Mouse (Mus musculus) neural tube, embryonic 12.5 days (tissue): Measurements from ENCODE around the gene Slc7a6. TPM values are rescaled to one million over a fixed set of nuclear protein-coding genes. Genes with fewer than 3 reads are reported as not detected.

ENCODE experiments used
- ATAC-seq: fragments of 200-750 bp; cut with Nextera tagmentation; 2 replicates; pipeline ENCODE4 v1.8.0; 2017; ENCODE audit warnings: low read depth, mild to moderate bottlenecking, moderate TSS enrichment, moderate library complexity; ENCODE audit not compliant: low FRiP score
- H3K27ac ChIP-seq: fragments of 300-500 bp; sonication (generic); 2 replicates; pipeline ENCODE4 v1.5.1; 2016
- H3K27me3 ChIP-seq: fragments of 300-500 bp; sonication (generic); replicated peaks from 2 replicates; pipeline ENCODE4 v1.6.1; 2016; ENCODE audit warnings: mild to moderate bottlenecking
- H3K36me3 ChIP-seq: fragments of 300-500 bp; sonication (generic); 2 replicates; pipeline ENCODE4 v1.6.1; 2016; ENCODE audit warnings: mild to moderate bottlenecking
- H3K4me1 ChIP-seq: fragments of 300-500 bp; sonication (generic); 2 replicates; pipeline ENCODE4 v1.6.1; 2016
- H3K4me2 ChIP-seq: fragments of 300-500 bp; sonication (generic); replicated peaks from 2 replicates; pipeline ENCODE4 v1.6.1; 2016; ENCODE audit warnings: mild to moderate bottlenecking
- H3K4me3 ChIP-seq: fragments of 300-500 bp; sonication (generic); 2 replicates; pipeline ENCODE4 v1.5.1; 2016
- H3K9ac ChIP-seq: fragments of 300-500 bp; sonication (generic); 2 replicates; pipeline ENCODE4 v1.6.1; 2016; ENCODE audit warnings: mild to moderate bottlenecking
- H3K9me3 ChIP-seq: fragments of 300-500 bp; sonication (generic); 2 replicates; pipeline ENCODE4 v1.6.1; 2016; ENCODE audit warnings: mild to moderate bottlenecking
- WGBS: fragments of 180-500 bp; shearing (Covaris S2); methylation state at CpG from one replicate; pipeline ENCODE4 v1.1.7; 2016; 5-methylcytosine and 5-hydroxymethylcytosine counted together
- polyA plus RNA-seq: library from polyadenylated mRNA; unstranded; fragments of >200 nt; fragmentation: Nextera tagmentation; extraction: Ambion mirVana; gene quantifications from 2 replicates; pipeline ENCODE4 v1.2.1, GENCODE M21; 2016

The Slc7a6 gene
- 71.2 and 73.9 TPM in 2 replicates for polyA plus RNA-seq

DNA sequence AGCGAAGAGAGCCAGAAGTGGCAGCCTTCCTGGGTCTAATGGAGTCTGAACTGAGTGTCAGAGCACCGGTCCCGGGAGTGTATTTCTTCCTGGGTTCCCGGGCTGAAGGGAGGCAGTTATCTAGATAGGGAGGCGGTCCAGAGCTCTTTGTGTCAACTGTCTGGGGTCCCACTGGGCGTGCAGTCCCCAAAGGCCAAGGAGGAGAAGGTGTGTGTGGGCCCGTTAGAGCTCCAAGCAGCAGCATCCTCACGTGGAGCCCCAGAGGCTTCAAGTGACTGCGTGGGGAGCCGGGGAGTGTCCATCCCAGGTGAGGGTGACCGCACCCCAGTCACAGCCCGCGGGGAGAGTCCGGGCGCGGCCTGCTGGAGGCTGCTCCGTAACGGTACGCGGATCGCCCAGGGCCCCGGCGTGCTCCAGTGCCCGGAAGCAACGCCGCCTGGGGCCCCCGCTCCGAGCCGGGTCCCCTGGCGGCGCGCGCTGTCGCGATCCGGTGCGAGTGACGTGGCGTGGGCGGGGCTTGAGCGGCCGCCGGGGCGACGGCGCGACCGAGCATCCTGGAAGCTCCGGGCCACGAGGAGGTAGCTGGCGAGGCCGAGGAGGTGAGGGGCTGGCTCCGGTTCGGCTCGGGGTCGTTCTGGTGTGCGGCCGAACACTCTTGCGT, at the start of gene Slc7a6:
Slc7a6 (plus strand) TSS at position 502 of the 661 bp plus-strand sequence.
- Histone ChIP-seq H3K4me3 (peak within 1 kb of the TSS; percentile 78), H3K27ac (peak within 1 kb of the TSS; percentile 80), H3K9ac (peak within 1 kb of the TSS; percentile 87), H3K9me3 (no peaks in the 10 kb centered on the region), H3K36me3 (peaks cover 10% of the 10 kb centered on the region), H3K27me3 (no peaks in the 10 kb centered on the region), H3K4me2 (peak within 1 kb of the TSS; percentile 88), H3K4me1 (peaks cover 10% of the 10 kb centered on the region)
- ATAC-seq, result peak; percentile 92
- WGBS, result under 1% methylated on average over 59 of the region's 59 CpGs

DNA sequence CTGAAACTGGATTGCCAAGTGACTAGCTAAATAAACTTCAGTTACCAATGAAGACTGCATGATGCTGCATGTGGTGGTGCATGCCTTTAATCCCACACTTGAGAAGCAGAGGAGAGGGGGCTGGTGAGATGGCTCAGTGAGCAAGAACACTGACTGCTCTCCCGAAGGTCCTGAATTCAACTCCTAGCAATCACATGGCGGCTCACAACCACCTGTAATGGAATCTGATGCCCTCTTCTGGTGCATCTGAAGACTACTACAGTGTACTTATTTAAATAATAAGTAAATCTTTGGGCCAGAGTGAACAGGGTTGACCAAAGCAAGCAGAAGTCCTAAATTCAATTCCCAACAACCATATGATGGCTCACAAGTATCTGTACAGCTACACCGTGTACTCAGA, 45.2 kb upstream of the Slc7a6 start:
- peaks cover 32% of the 10 kb centered on the region; the same call in 1 of the 2 replicates for H3K36me3 ChIP-seq

DNA sequence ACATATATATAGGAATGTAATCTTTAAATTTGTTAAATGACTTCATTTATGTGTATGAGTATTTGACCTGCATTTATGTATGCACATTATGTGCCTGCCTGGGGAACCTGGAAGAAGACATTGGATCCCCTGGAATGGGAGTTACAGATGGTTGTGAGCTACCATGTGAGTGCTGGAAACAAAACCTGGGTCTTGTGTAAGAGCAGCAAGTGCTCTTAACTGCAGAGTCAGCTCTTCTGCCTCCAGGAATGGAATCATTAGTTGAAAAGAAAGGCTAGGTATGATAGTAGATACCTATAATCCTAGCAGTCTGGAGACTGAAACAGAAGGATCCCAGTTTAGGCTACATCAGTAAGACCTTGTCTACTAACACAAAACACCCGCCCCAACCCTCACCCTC, 42.6 kb upstream of the Slc7a6 start:
- H3K9me3 ChIP-seq, result no peaks in the 10 kb centered on the region
- H3K9ac ChIP-seq, result no peak overlapping the region
- H3K4me3 ChIP-seq, result no peak overlapping the region
- H3K36me3 ChIP-seq, result peaks cover 36% of the 10 kb centered on the region
- no peak overlapping the region for H3K4me2 ChIP-seq
- 86% methylated on average over 1 of the region's 1 CpGs for WGBS
- no peak overlapping the region for H3K27ac ChIP-seq
- ATAC-seq, result no peak
- no peaks in the 10 kb centered on the region for H3K27me3 ChIP-seq
- H3K4me1 ChIP-seq, result no peaks in the 10 kb centered on the region

More for the DNA sequence above, 45.2 kb upstream of the Slc7a6 start:
- ATAC-seq, result no peak
- H3K4me2 ChIP-seq, result no peak overlapping the region
- no peak overlapping the region for H3K9ac ChIP-seq
- H3K27me3 ChIP-seq, result no peaks in the 10 kb centered on the region
- H3K27ac ChIP-seq, result no peak overlapping the region
- no peaks in the 10 kb centered on the region for H3K9me3 ChIP-seq
- WGBS, result 90% methylated on average over 3 of the region's 3 CpGs
- H3K4me1 ChIP-seq, result no peaks in the 10 kb centered on the region
- H3K4me3 ChIP-seq, result no peak overlapping the region

DNA sequence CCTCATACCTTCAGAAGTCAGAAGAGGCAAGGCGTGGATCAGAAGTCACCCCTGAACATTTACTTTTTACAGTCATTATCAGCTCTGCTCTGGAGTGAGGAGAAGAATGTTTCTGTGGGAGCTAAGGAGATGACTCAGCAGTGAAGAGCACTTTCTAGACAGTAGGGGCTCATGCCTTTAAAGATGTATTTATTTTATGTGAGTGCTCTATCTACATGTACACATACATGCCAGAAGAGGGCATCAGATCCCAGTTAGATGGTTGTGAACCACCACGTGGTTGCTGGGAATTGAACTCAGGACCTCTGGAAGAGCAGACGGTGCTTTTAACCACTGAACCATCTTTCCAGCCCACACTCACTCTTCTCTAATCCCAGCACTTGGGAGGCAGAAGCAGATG, 41.6 kb upstream of the Slc7a6 start:
- Histone ChIP-seq H3K4me2 (no peak overlapping the region), H3K9ac (no peak overlapping the region), H3K4me3 (no peak overlapping the region), H3K27ac (no peak overlapping the region), H3K36me3 (peaks cover 39% of the 10 kb centered on the region), H3K9me3 (no peaks in the 10 kb centered on the region), H3K27me3 (no peaks in the 10 kb centered on the region), H3K4me1 (no peaks in the 10 kb centered on the region)
- 81% methylated on average over 3 of the region's 3 CpGs for WGBS
- no peak for ATAC-seq

DNA sequence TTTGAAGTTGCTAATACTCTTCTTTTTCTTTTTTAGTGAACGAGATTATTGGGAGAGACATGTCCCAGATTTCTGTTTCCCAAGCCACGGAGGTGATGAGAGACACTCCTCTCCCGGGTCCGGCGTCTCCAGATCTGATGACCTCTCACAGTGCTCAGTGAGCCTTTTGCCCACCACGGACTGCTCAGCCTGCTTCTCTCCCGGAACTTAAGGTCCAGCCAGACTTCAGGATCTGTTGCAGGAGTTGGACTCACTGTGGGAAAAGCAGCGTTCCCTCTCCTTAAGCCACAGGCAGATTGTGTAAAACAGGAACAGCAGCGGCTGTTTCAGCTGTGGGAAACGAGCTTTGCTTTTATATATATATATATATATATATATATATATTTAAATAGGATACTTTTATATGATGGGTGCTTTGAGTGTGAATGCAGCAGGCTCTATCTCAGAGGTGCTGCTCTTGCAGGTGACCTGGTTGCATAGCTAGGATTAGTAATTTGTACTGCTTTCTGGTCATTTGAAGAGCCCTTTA, 40.7 kb upstream of the Slc7a6 start:
- peaks cover 4% of the 10 kb centered on the region; the same call in 1 of the 2 replicates for H3K27me3 ChIP-seq
- no peaks in the 10 kb centered on the region for H3K9me3 ChIP-seq
- WGBS, result 93% methylated on average over 10 of the region's 10 CpGs
- no peaks in the 10 kb centered on the region for H3K4me1 ChIP-seq
- peaks cover 47% of the 10 kb centered on the region for H3K36me3 ChIP-seq
- H3K27ac ChIP-seq, result no peak overlapping the region
- ATAC-seq, result no peak
- no peak overlapping the region for H3K9ac ChIP-seq
- no peak overlapping the region for H3K4me3 ChIP-seq
- no peak overlapping the region for H3K4me2 ChIP-seq

DNA sequence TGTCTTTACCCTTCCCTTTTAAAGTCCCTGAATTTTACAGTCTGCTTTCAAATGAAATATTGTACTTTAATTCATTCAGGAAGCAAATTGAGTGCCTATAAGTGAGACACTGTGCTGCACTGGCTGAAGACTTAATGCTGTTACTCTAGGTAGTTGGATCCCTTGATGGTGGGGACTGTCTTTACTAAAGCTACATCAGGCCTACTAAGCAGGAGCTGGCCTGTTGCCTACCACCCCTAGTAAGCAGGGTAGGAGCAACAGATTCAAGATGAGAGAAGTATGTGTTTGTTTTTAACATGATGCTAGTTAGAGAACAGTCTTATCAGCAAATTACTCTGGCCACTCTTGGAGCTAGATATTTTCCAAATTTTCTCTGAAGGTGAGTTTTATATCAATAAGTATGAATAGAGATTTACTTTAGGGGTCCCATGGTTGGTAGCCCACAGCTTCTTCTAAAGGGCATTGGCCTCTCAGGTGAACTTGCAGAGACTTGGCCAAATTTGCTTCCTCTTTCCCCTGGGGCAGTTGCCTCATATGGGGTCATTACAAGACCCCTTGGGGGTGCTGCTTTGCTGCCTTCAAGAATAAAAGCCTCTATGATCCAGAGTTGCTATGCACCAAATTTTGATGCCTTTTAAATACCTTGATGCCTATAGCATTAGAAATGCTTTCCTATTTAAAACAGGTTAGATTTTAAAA, 39.3 kb upstream of the Slc7a6 start:
- Histone ChIP-seq H3K9ac (no peak overlapping the region), H3K4me3 (no peak overlapping the region), H3K27me3 (peaks cover 15% of the 10 kb centered on the region), H3K36me3 (peaks cover 42% of the 10 kb centered on the region), H3K9me3 (no peaks in the 10 kb centered on the region), H3K4me2 (no peak overlapping the region), H3K4me1 (no peaks in the 10 kb centered on the region), H3K27ac (no peak overlapping the region)
- no peak for ATAC-seq

DNA sequence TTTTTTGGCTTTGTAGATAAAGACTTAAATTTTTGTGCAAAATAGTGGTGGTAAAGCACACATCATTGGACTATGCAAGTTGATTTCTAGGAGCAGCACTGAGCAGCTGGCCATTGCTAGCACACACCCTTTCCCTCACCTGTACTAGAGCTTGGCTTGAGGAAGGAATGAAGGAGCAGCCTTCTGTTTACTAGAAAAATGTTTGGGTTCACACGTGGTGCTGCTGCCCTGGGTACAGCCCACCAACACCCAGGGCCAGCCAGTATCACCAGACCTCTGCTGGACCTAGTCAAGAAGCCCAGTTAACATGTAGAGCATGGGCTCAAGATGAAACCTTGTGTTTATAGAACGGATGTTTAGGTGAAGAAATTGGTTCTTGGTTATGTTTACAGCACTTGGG, 38.7 kb upstream of the Slc7a6 start:
- no peak overlapping the region for H3K27ac ChIP-seq
- H3K4me3 ChIP-seq, result no peak overlapping the region
- no peaks in the 10 kb centered on the region for H3K4me1 ChIP-seq
- no peak for ATAC-seq
- H3K9me3 ChIP-seq, result no peaks in the 10 kb centered on the region
- no peak overlapping the region for H3K9ac ChIP-seq
- peaks cover 21% of the 10 kb centered on the region for H3K27me3 ChIP-seq
- H3K36me3 ChIP-seq, result peaks cover 42% of the 10 kb centered on the region
- WGBS, result 89% methylated on average over 2 of the region's 2 CpGs
- H3K4me2 ChIP-seq, result no peak overlapping the region

DNA sequence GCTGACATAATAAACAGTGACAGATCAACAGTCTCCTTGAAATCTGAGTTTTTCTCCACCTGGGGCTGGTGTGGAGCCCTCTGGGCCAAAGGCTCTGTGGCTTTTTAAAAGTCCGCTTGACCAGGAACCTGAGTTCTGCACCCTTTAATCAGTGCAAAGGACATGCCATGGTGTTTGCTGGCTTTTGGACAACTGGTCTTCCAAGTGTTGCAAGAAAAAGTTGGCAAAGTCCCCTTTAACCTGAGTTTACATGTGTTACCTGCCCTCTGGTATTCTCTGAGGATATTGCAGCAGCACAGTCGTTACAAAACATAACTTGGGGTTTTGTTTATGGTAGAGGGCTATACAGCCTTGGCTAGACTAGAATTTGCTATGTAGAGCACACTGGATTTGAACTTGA, 38.2 kb upstream of the Slc7a6 start:
- WGBS, result 90% methylated on average over 2 of the region's 2 CpGs
- Histone ChIP-seq H3K4me3 (no peak overlapping the region), H3K27me3 (peaks cover 26% of the 10 kb centered on the region), H3K4me2 (no peak overlapping the region), H3K4me1 (peaks cover 4% of the 10 kb centered on the region; the same call in 1 of the 2 replicates), H3K36me3 (peaks cover 42% of the 10 kb centered on the region), H3K9me3 (no peaks in the 10 kb centered on the region), H3K9ac (no peak overlapping the region), H3K27ac (no peak overlapping the region)
- ATAC-seq, result no peak

DNA sequence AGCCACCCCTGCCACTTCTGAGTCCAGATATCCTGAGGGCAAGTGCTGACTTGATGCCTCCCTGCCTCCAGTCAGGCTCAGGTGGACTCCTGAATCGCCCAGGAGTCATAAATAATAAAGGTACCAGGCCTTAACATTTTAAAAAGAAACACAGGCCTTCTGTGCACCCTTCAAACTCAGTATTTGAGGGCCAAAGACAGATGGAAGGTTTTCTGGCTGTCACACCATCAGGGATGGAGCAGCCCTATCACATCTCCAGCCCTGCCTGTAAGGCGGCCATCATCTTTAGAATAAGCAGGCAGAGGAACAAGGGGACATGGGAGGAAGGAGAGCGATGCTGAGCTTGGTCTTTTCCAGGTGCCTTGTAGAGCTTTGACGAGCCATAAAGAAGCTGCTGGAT, 37.6 kb upstream of the Slc7a6 start:
- 92% methylated on average over 4 of the region's 4 CpGs for WGBS
- Histone ChIP-seq H3K27ac (no peak overlapping the region), H3K4me3 (no peak overlapping the region), H3K9me3 (no peaks in the 10 kb centered on the region), H3K27me3 (peaks cover 31% of the 10 kb centered on the region), H3K9ac (no peak overlapping the region), H3K4me1 (peaks cover 9% of the 10 kb centered on the region), H3K4me2 (no peak overlapping the region), H3K36me3 (peaks cover 42% of the 10 kb centered on the region)
- ATAC-seq, result no peak

DNA sequence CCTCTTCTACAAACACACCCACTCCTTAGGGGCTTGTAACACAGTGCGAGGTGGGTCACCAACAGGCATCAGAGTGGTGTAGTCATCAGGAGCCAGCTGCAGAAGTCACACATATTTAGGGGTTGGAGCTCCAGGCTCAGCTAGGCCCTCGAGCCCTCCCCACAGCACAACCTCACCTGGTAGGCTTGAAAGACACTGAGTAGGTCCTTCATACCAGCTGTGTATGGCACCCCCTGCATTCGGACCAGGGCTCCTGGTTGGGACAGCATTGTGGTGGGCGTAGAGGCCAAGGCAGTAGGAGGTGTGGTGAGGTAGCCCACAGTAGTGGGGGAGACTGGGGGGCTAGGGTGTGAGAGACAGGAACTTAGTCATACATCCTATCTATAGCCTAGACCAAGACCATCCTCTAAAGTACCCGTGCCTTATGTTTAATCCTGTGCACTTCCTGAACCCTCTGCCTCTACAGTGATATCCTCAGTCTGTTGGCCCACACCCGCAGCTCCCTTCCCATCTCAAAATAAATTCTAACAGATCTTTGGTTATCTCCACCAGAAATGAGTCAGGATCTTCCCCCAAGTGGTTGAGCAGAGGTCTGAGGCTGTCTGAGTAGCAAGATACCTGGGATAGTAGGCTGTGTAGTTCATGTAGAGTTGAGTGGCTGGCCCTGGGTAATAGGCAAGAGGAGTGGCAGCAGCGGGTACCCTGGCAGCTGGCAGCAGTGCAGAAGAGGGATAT, 37.0 kb upstream of the Slc7a6 start:
- Histone ChIP-seq H3K27me3 (peaks cover 38% of the 10 kb centered on the region), H3K9ac (no peak overlapping the region), H3K4me2 (no peak overlapping the region), H3K4me3 (no peak overlapping the region), H3K9me3 (no peaks in the 10 kb centered on the region), H3K4me1 (peaks cover 16% of the 10 kb centered on the region), H3K27ac (no peak overlapping the region), H3K36me3 (peaks cover 42% of the 10 kb centered on the region)
- no peak for ATAC-seq
- 94% methylated on average over 7 of the region's 7 CpGs for WGBS

DNA sequence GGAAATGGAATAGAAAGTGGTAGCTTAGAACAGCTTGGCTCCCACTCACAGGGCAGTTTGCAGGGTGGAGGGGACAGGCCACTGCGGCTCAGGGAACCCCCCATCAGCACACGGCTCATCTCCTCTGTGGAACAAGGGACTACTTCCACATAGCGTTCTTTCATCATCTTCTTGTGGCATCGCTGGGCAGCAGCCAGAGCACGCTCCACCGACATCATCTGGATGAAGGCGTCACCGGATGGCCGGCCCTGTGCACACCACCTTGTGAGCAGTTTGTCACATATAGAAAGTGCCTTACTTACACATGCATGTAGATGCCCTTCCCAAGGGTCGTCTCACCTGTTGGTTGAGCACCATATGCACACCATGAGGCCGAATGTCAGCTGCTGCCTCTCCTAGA, 36.3 kb upstream of the Slc7a6 start:
- H3K27me3 ChIP-seq, result peaks cover 45% of the 10 kb centered on the region
- H3K27ac ChIP-seq, result no peak overlapping the region
- no peak overlapping the region for H3K4me2 ChIP-seq
- H3K4me1 ChIP-seq, result peaks cover 23% of the 10 kb centered on the region
- no peak overlapping the region for H3K9ac ChIP-seq
- H3K36me3 ChIP-seq, result peaks cover 36% of the 10 kb centered on the region
- H3K4me3 ChIP-seq, result no peak overlapping the region
- 94% methylated on average over 11 of the region's 11 CpGs for WGBS
- no peaks in the 10 kb centered on the region for H3K9me3 ChIP-seq
- no peak for ATAC-seq

DNA sequence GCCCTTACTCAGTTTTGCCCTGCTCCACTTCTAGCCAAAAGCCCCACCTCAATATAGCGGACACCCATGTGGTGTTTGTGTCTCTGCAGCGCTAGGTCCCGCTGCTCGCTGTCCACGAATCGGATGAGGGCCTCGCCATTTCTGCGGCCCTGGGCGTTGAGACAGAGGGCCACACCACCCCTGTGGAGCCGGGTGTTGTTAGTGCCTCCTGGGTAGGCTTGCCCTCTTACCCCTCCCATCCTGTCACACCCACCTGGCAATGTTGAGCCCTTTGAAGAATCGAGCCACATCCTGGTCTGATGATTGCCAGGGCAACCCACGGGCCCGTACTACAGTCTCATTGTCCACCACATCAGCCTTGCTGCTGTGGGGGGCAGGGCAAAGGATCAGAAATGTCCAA, 35.1 kb upstream of the Slc7a6 start:
- no peak overlapping the region for H3K4me3 ChIP-seq
- no peak overlapping the region for H3K27ac ChIP-seq
- 69% methylated on average over 13 of the region's 13 CpGs for WGBS
- no peaks in the 10 kb centered on the region for H3K9me3 ChIP-seq
- no peak for ATAC-seq
- no peak overlapping the region for H3K9ac ChIP-seq
- H3K4me2 ChIP-seq, result no peak overlapping the region
- peaks cover 56% of the 10 kb centered on the region for H3K27me3 ChIP-seq
- H3K4me1 ChIP-seq, result peaks cover 30% of the 10 kb centered on the region
- peaks cover 28% of the 10 kb centered on the region for H3K36me3 ChIP-seq
